Mouse (Mus musculus): Measurements from ENCODE around the gene Atoh1. TPM values are rescaled to one million over a fixed set of nuclear protein-coding genes. Genes with fewer than 3 reads are reported as not detected.

Gene Atoh1
- total RNA-seq (2021) = not detected
- long read RNA-seq, experiment 1 = 0 reads
- long read RNA-seq, experiment 2 = 0 reads

GRCm38 (mm10) chr6:64728499-64729198 lies at the start of gene Atoh1:
Atoh1 (plus strand) TSS chr6:64729125.
- DNase-seq = peak; percentile 73 to 79

GRCm38 (mm10) chr6:64683974-64684373 lies 45.0 kb upstream of the Atoh1 start:
- DNase-seq = peak; percentile 38 to 42

- peak; percentile 5 to 17 for DNase-seq
Measured at GRCm38 (mm10) chr6:64684973-64685372, 44.0 kb upstream of the Atoh1 start.

GRCm38 (mm10) chr6:64688181-64688944 lies 40.6 kb upstream of the Atoh1 start:
- no peak for DNase-seq

DNA sequence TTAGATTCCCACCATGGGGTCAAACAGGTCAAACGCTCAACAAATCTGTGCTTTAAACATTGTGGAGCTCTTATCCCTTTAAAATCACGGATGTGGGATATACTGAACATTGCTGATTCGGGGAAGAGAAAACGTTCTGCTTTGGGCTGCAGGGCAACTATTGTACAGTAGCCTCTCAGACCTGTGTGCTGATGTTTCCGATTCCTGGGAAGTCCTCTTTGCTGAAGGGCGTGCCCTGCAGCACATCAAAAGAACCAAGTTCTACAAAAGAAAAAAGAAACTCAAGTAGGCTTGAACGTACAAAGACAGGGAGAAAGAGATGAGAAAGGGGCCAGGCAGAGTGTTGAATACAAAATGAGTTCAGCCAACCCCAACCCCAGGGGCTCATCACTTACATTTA lies 34.2 kb upstream of the Atoh1 start:
- no peak for DNase-seq

DNA sequence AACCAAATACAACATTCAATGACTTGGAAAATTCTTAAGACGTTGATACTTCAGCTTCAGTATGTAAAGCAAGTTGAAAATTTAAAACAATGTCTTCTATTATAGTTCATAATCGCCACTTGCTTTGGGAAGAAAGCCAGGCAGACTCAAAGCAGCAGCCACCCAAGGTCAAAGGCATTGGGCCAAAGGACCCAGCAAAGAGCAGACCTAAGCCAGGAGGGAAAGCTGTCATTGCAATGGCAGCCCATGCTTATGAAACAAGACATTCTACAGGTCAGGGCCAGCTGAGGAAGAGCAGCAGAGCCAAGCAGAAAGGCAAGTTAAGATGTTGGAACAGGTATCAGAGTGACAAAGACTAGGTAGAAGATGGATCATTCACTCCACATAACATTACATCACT lies 25.3 kb upstream of the Atoh1 start:
- peak; percentile 9 for DNase-seq

DNA sequence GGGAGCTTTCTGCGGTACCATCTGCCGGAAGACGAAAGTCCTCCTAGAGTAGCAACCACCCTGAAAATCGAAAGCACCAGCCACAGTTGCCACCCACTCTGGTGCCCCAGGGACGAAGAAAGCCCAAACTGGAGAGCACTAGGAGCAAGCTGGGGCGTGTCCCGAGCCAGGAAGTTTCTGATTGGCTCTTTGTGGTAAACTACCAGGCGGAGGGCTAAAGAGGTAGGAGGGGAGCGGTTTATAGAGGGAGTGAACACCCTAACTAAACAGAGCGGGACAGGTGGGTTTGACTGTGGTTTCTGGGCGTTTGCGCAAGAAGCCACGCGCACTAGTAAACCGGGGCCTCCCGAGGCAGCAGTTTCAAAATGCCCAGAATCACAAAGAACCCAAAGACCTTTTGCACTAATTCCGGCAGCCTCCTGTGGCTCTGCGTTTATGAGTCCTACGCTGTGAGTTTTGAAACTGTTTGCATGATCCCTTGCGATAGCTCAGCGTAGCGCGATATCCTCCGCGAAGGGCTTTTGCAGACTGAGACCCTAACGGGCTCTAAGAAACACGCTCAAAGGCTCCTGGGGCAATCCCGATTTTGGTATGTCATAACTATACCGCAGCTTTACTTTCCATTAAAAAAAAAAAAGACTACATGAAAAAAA lies 1.0 kb upstream of the Atoh1 start:
- peak; percentile 67 to 78 for DNase-seq

DNA sequence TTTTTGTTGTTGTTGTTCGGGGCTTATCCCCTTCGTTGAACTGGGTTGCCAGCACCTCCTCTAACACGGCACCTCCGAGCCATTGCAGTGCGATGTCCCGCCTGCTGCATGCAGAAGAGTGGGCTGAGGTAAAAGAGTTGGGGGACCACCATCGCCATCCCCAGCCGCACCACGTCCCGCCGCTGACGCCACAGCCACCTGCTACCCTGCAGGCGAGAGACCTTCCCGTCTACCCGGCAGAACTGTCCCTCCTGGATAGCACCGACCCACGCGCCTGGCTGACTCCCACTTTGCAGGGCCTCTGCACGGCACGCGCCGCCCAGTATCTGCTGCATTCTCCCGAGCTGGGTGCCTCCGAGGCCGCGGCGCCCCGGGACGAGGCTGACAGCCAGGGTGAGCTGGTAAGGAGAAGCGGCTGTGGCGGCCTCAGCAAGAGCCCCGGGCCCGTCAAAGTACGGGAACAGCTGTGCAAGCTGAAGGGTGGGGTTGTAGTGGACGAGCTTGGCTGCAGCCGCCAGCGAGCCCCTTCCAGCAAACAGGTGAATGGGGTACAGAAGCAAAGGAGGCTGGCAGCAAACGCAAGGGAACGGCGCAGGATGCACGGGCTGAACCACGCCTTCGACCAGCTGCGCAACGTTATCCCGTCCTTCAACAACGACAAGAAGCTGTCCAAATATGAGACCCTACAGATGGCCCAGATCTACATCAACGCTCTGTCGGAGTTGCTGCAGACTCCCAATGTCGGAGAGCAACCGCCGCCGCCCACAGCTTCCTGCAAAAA lies 496 bp downstream of the Atoh1 start:
- DNase-seq = peak; percentile 50 to 53

GRCm38 (mm10) chr6:64730030-64730429 lies 1.1 kb downstream of the Atoh1 start:
- peak in 1 of 2 experiments; percentile 0 for DNase-seq

- DNase-seq = no peak
Measured at GRCm38 (mm10) chr6:64730506-64731020, 1.6 kb downstream of the Atoh1 start.

GRCm38 (mm10) chr6:64731126-64731525 lies 2.2 kb downstream of the Atoh1 start:
- no peak for DNase-seq

DNA sequence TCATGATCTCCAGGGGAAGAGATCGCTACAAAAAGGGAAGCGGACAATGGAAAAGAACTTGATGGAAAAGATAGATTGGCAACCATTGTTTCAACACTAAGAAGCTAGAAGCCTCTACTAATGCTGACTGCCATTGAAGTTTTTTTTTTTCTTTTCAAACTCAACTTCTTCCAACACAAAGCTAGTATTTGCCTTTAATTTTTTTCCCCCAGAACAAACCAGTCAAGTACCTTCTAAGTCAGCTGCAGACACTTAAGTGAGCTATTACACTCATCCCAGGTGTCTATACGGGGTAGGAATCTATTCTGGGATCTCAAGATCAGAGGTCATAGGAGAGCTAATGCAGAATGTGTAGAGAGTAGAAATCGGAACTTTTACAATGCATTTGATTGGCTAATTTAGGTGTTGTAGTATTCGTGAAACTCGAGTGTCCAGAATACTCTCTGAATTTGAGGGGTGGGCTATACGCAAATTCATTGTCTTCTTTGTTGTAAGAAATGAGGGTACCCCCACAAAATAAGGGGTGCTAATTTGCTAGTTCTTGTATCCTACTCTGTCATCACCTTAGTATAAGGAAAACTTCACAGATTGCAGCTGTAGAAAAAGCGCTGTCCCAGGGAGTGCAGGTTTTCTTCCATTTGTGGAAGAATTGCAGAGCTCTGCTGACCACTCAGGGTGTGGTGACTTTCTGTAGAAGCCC lies 2.8 kb downstream of the Atoh1 start:
- no peak for DNase-seq

GRCm38 (mm10) chr6:64733311-64733710 lies 4.4 kb downstream of the Atoh1 start:
- DNase-seq = no peak

DNA sequence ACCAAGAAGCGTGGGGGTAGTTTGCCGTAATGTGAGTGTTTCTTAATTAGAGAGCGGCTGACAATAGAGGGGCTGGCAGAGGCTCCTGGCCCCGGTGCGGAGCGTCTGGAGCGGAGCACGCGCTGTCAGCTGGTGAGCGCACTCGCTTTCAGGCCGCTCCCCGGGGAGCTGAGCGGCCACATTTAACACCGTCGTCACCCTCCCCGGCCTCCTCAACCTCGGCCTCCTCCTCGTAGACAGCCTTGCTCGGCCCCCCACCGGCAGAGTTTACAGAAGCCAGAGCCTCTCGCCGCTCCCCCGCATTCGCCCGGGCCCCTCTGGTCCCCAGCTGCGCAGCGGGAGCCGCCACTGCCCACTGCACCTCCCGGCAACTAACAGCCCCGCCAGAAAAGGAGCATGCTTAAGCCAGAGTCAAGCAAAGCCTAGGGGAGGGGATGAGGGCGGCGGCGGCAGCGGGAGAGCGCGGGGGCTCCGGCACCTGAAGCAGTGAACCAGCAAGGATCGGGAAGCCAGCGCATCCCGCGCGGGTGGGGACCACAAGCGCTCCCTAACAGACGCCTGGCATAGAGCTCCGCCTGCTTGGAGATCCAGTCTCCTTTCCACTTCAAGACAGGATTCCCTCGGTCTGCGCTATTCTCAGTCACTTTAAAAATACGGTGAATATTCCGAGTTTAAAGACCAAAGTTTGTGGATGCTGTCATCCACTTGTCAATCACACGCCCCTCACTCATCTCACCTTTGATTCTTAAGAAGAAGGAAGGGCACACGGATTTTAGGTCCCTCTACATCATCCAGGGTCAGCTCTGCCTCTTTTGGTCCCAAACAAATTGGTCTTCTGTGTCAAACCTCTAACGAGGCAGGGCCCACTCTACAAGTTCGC lies 5.8 kb downstream of the Atoh1 start:
- peak in 1 of 2 experiments; percentile 3 for DNase-seq

GRCm38 (mm10) chr6:64736317-64736716 lies 7.4 kb downstream of the Atoh1 start:
- DNase-seq = no peak

DNA sequence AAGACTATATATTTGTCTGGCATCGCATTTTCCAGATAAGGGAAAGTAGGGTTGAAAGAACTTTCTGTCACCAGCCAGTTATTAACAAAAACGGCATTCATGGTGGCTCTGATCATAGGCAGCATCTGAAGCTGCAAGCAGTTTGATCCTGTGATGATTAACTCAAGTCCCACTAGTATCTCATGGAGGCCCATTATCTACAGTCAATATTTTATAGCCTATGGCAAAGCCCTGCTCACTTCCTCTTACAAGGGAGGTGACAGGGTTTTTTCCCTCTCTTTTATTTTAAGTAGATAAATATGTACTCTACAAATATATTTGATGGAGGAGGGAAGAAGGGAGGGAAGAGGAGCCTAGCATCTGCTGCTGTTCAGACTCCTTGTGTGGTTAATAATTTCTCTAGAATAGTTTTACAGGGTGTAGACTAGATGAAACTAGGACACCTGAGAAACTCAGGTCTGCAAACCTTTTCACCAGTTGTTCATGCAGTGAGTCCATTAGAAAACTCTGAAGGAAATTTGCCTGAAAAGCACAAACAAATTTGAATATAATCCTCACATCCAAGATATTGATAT lies 14.1 kb downstream of the Atoh1 start:
- no peak for DNase-seq

DNA sequence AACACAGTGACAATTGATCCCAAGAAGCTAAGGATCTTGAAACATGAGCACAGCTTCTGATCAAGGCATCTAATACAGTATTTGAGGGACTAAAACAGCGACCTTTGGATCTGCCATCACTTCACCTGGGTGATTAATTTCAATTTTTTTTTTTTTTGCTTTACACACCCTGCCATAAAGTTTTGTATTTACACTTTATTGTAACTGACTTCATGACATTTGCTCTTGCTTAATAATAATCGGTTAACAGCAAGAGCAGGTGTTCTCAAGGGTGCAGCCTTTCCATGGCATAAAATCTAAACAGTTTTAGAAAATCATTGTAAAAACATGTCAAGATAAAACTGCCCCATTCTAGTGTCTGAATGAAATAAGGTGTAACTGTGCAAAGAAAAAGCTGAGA lies 25.6 kb downstream of the Atoh1 start:
- no peak for DNase-seq

- DNase-seq = no peak
Measured at GRCm38 (mm10) chr6:64763901-64764300, 35.0 kb downstream of the Atoh1 start.

GRCm38 (mm10) chr6:64773430-64773829 lies 44.5 kb downstream of the Atoh1 start:
- DNase-seq = no peak
